ENCODE assay signal across 9 mouse cellular contexts in the genomic region with DNA sequence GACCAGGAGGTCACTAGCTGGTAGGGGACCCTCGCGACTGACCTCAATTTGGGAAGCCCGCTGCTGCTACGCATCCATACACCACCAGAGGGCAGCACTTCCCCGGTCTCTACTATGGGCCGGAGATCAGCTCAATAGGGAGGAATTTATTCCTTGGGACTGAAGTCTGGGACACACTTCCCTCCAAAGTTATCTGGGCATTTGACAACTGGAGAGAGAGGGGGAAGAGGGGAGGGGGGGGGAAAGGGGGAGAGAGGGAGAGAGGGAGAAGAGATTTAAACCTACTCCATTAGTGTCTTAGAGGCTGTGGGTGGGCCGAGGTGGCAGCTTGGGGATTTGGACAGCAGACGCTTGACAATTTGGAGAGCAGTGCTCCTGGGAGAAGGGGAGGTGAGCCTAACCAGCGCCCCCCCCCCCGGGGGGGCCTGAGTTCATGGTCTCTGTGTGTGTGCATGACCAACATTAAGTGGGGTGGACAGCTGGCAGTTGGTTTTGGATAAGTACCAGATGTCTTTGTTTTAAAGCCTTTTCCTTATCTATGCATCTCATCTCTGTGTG. TPM values are rescaled to one million over a fixed set of nuclear protein-coding genes. Genes with fewer than 3 reads are reported as not detected.
DNase-seq lines count a peak whose midpoint lies in the region; ATAC-seq and TF ChIP-seq lines count a peak whose summit lies in the region.
"Had no signal": no experiment of that assay in that cellular context is flagged by ENCODE, and none has a peak within 500 bp of the region (broad histone marks: within the 10 kb centered on the region; RNA-seq: fewer than 3 reads in every experiment).

No protein-coding gene starts in this region.

- WGBS in cerebellum, adult 2 months: 2% methylated on average over 10 of the region's 10 CpGs
- 8% methylated on average over 10 of the region's 10 CpGs for WGBS in forebrain, postnatal 0 days
- WGBS in midbrain, embryonic 15.5 days: 3% methylated on average over 10 of the region's 10 CpGs

- H3K27ac ChIP-seq in cerebellum, adult 2 months (ENCODE audit: insufficient read depth, low read length): no peak overlapping the region
- H3K27ac ChIP-seq in forebrain, postnatal 0 days (ENCODE audit: low read depth, low read length): no peak overlapping the region
- no peak overlapping the region for H3K27ac ChIP-seq in midbrain, embryonic 15.5 days
- H3K27ac ChIP-seq in testis, adult 2 months (ENCODE audit: control insufficient read depth, insufficient read depth, low read depth, low read length): no peak overlapping the region
- H3K27ac ChIP-seq: liver, embryonic 15.5 days had no signal

- DNase-seq in cerebellum, adult 18-20 months: peak; percentile 25 to 50
- no peak for DNase-seq in cerebellum, adult 11-12 months
- DNase-seq in cerebellum, adult 2 months: peak; percentile 29 to 58
- DNase-seq in forebrain, postnatal 0 days: peak; percentile 78
- peak; percentile 73 for DNase-seq in induced T-regulatory cell, adult 2 months (ENCODE audit: low read depth)
- DNase-seq in left cerebral cortex, postnatal 25 days (ENCODE audit: low spot score in 2 of 2): peak; percentile 37 to 58

- intact Hi-C loops in left cerebral cortex, postnatal 25 days (cut with DNase I): loop anchor here (1.0 to 5.0 kb wide), 3 partner anchors 101 to 301 kb away; a partner anchor contains a TSS

- peaks cover 6% of the 10 kb centered on the region; the same call in 1 of the 2 replicates for H3K4me1 ChIP-seq in cerebellum, adult 2 months (ENCODE audit: control insufficient read depth, insufficient read depth, low read length)
- H3K4me1 ChIP-seq in forebrain, postnatal 0 days (ENCODE audit: insufficient read depth): no peaks in the 10 kb centered on the region
- H3K4me1 ChIP-seq in midbrain, embryonic 15.5 days: peaks cover 12% of the 10 kb centered on the region
- H3K4me1 ChIP-seq in testis, adult 2 months (ENCODE audit: control insufficient read depth, insufficient read depth, low read length): peaks cover 2% of the 10 kb centered on the region; the same call in 1 of the 2 replicates

- peak; percentile 85 for TF ChIP-seq CTCF in cerebellum, adult 2 months (IDR thresholded peaks at IDR 0.05; ENCODE audit: borderline replicate concordance, insufficient read depth, low read depth, low read length)
- peak; percentile 92 for TF ChIP-seq CTCF in forebrain, postnatal 0 days (IDR thresholded peaks at IDR 0.05; ENCODE audit: low read depth)
- TF ChIP-seq CTCF in testis, adult 2 months (IDR thresholded peaks at IDR 0.05; ENCODE audit: control insufficient read depth, insufficient read depth, insufficient replicate concordance, low read depth, low read length): peak; percentile 80

- no peaks in the 10 kb centered on the region for H3K9me3 ChIP-seq in forebrain, postnatal 0 days (ENCODE audit: low read length)
- no peaks in the 10 kb centered on the region for H3K9me3 ChIP-seq in midbrain, embryonic 15.5 days
- H3K9me3 ChIP-seq: liver, embryonic 15.5 days had no signal

- H3K4me3 ChIP-seq in cerebellum, adult 2 months (replicated peaks; ENCODE audit: insufficient read depth, low read depth, low read length): no peak overlapping the region
- H3K4me3 ChIP-seq in forebrain, postnatal 0 days (ENCODE audit: low read depth, low read length): no peak overlapping the region
- H3K4me3 ChIP-seq in midbrain, embryonic 15.5 days: no peak overlapping the region
- H3K4me3 ChIP-seq in testis, adult 2 months (ENCODE audit: control insufficient read depth, low read depth, low read length): no peak overlapping the region
- H3K4me3 ChIP-seq: liver, embryonic 15.5 days had no signal

- TF ChIP-seq POLR2A in cerebellum, adult 2 months (IDR thresholded peaks at IDR 0.05; ENCODE audit: borderline replicate concordance, insufficient read depth, low read length): no peak
- TF ChIP-seq POLR2A in testis, adult 2 months (IDR thresholded peaks at IDR 0.05; ENCODE audit: control insufficient read depth, low read depth, low read length): no peak

- no peak overlapping the region for H3K4me2 ChIP-seq in forebrain, postnatal 0 days (ENCODE audit: low read depth)
- no peak overlapping the region for H3K4me2 ChIP-seq in midbrain, embryonic 15.5 days
- H3K4me2 ChIP-seq: liver, embryonic 15.5 days had no signal

- no peak for ATAC-seq in forebrain, postnatal 0 days
- peak; percentile 21; the same call in 1 of the 2 replicates for ATAC-seq in midbrain, embryonic 15.5 days (replicated peaks)

- no peaks in the 10 kb centered on the region for H3K36me3 ChIP-seq in forebrain, postnatal 0 days (ENCODE audit: insufficient read depth)
- no peaks in the 10 kb centered on the region for H3K36me3 ChIP-seq in midbrain, embryonic 15.5 days (replicated peaks)
- H3K36me3 ChIP-seq in testis, adult 2 months (ENCODE audit: control insufficient read depth, insufficient read depth, low read length): no peaks in the 10 kb centered on the region
- H3K36me3 ChIP-seq: liver, embryonic 15.5 days had no signal

- H3K27me3 ChIP-seq in cerebellum, adult 2 months (ENCODE audit: control insufficient read depth, insufficient read depth, low read length): no peaks in the 10 kb centered on the region
- peaks cover 12% of the 10 kb centered on the region; the same call in 1 of the 2 replicates for H3K27me3 ChIP-seq in forebrain, postnatal 0 days (ENCODE audit: insufficient read depth, low read length)
- H3K27me3 ChIP-seq in midbrain, embryonic 15.5 days (replicated peaks): no peaks in the 10 kb centered on the region
- no peaks in the 10 kb centered on the region for H3K27me3 ChIP-seq in testis, adult 2 months (ENCODE audit: control insufficient read depth, insufficient read depth, low read length)
- H3K27me3 ChIP-seq: liver, embryonic 15.5 days had no signal

- no peak overlapping the region for H3K9ac ChIP-seq in forebrain, postnatal 0 days
- H3K9ac ChIP-seq in midbrain, embryonic 15.5 days: no peak overlapping the region
- H3K9ac ChIP-seq: liver, embryonic 15.5 days had no signal

RNA-seq across cellular contexts. Expression of a gene that starts 14.1 kb away (rescaled TPM):
- polyA plus RNA-seq in cerebellum, adult 2 months (2012; rRNA removed): 0.24 TPM in 1 of 2 replicates, not detected in the other
- total RNA-seq in forebrain, postnatal 0 days (2014; rRNA removed): not detected in 2 replicates
- 0.31 TPM in 1 of 2 replicates, not detected in the other for polyA plus RNA-seq in forebrain, postnatal 0 days (2015; fragmentation: Nextera tagmentation; extraction: Ambion mirVana)
- not detected for total RNA-seq in left cerebral cortex, postnatal 25 days (2021)
- not detected in 2 replicates for polyA plus RNA-seq in midbrain, embryonic 15.5 days (2015; fragmentation: Nextera tagmentation; extraction: Ambion mirVana)
- 676 and 742 TPM in 2 replicates for polyA plus RNA-seq in testis, adult 2 months (2012; rRNA removed)
- polyA plus RNA-seq: liver, embryonic 15.5 days had no signal

RNA-seq across cellular contexts. Expression of a gene that starts 47.2 kb away (rescaled TPM):
- 0.90 and 1.6 TPM in 2 replicates for polyA plus RNA-seq in cerebellum, adult 2 months (2012; rRNA removed)
- 2.8 and 3.0 TPM in 2 replicates for total RNA-seq in forebrain, postnatal 0 days (2014; rRNA removed)
- 2.1 and 3.1 TPM in 2 replicates for polyA plus RNA-seq in forebrain, postnatal 0 days (2015; fragmentation: Nextera tagmentation; extraction: Ambion mirVana)
- 1 to 10 TPM; 1.1 to 1.4 TPM for total RNA-seq in left cerebral cortex, postnatal 25 days (2021)
- polyA plus RNA-seq in midbrain, embryonic 15.5 days (2015; fragmentation: Nextera tagmentation; extraction: Ambion mirVana): 4.0 and 4.9 TPM in 2 replicates
- polyA plus RNA-seq in testis, adult 2 months (2012; rRNA removed): 14.2 and 18.5 TPM in 2 replicates

Comparison
In these comparisons a context has a peak if more than half of its experiments do, and no peak if none do; other contexts are left out.
1. RNA of a gene that starts 14.1 kb away (polyA plus RNA-seq): 676 to 742 TPM in testis, adult 2 months; 0.31 TPM in forebrain, postnatal 0 days, not detected in midbrain, embryonic 15.5 days and 0.24 TPM in cerebellum, adult 2 months; every median in the first group is over 100 times any median in the second.
2. Peak in every context shown above with its lines, with median percentiles within 50 percentile points of each other: CTCF ChIP-seq.